Mouse (Mus musculus): ENCODE data around the gene Nlrp3. TPM values are rescaled to one million over a fixed set of nuclear protein-coding genes. Genes with fewer than 3 reads are reported as not detected.

The Nlrp3 gene
- total RNA-seq (2021), result under 1 TPM in 1 of 2 experiments, not detected in 1; 0.10 TPM
- long read RNA-seq, experiment 1, result 0 reads
- long read RNA-seq, experiment 2, result 0 reads

GRCm38 (mm10) chr11:59541324-59541723, at the start of gene Nlrp3:
TSS of gene Nlrp3 (plus strand) at chr11:59541568.
- intact Hi-C loops (cut with DNase I), result no loop called here

GRCm38 (mm10) chr11:59496672-59497310, 44.6 kb upstream of the Nlrp3 start:
- no peak for DNase-seq
- intact Hi-C loops (cut with DNase I), result no loop called here

More at GRCm38 (mm10) chr11:59541324-59541723, at the start of gene Nlrp3:
- DNase-seq, result no peak

- intact Hi-C loops (cut with DNase I), result no loop called here
- no peak for DNase-seq
These were observed 43.6 kb upstream of the Nlrp3 start for GRCm38 (mm10) chr11:59497747-59498146.

GRCm38 (mm10) chr11:59501978-59502700, 39.2 kb upstream of the Nlrp3 start:
- no peak for DNase-seq
- intact Hi-C loops (cut with DNase I), result no loop called here

GRCm38 (mm10) chr11:59505351-59505838, 36.0 kb upstream of the Nlrp3 start:
- intact Hi-C loops (cut with DNase I), result no loop called here
- DNase-seq, result peak in 1 of 2 experiments; percentile 33

GRCm38 (mm10) chr11:59505839-59506712, 35.3 kb upstream of the Nlrp3 start:
- DNase-seq, result peak; percentile 83 to 91

GRCm38 (mm10) chr11:59506713-59507074, 34.7 kb upstream of the Nlrp3 start:
- intact Hi-C loops (cut with DNase I), result no loop called here
- no peak for DNase-seq

More at GRCm38 (mm10) chr11:59505839-59506712, 35.3 kb upstream of the Nlrp3 start:
- intact Hi-C loops (cut with DNase I), result no loop called here

GRCm38 (mm10) chr11:59511558-59511957, 29.8 kb upstream of the Nlrp3 start:
- DNase-seq, result no peak
- intact Hi-C loops (cut with DNase I), result no loop called here

- intact Hi-C loops (cut with DNase I), result no loop called here
- no peak for DNase-seq
These were observed 28.6 kb upstream of the Nlrp3 start for GRCm38 (mm10) chr11:59512733-59513132.

- intact Hi-C loops (cut with DNase I), result no loop called here
- no peak for DNase-seq
These were observed 27.8 kb upstream of the Nlrp3 start for GRCm38 (mm10) chr11:59513556-59513955.

GRCm38 (mm10) chr11:59514381-59514780, 27.0 kb upstream of the Nlrp3 start:
- intact Hi-C loops (cut with DNase I), result no loop called here
- no peak for DNase-seq

GRCm38 (mm10) chr11:59514789-59515188, 26.6 kb upstream of the Nlrp3 start:
- intact Hi-C loops (cut with DNase I), result no loop called here
- DNase-seq, result no peak

GRCm38 (mm10) chr11:59517441-59517840, 23.9 kb upstream of the Nlrp3 start:
- intact Hi-C loops (cut with DNase I), result no loop called here

GRCm38 (mm10) chr11:59518226-59518625, 23.1 kb upstream of the Nlrp3 start:
- DNase-seq, result no peak
- intact Hi-C loops (cut with DNase I), result no loop called here

More at GRCm38 (mm10) chr11:59517441-59517840, 23.9 kb upstream of the Nlrp3 start:
- no peak for DNase-seq

GRCm38 (mm10) chr11:59519741-59520495, 21.4 kb upstream of the Nlrp3 start:
- intact Hi-C loops (cut with DNase I), result loop anchor here (10.0 kb wide), 1 partner anchor 225 kb away; no protein-coding TSS in a partner anchor
- no peak for DNase-seq

- intact Hi-C loops (cut with DNase I), result loop anchor here (2.0 to 10.0 kb wide), 2 partner anchors 47 to 221 kb away; no protein-coding TSS in a partner anchor
- DNase-seq, result no peak
These were observed 17.2 kb upstream of the Nlrp3 start for GRCm38 (mm10) chr11:59524150-59524549.

- intact Hi-C loops (cut with DNase I), result loop anchor here (2.0 to 10.0 kb wide), 2 partner anchors 46 to 220 kb away; no protein-coding TSS in a partner anchor
- DNase-seq, result peak in 1 of 2 experiments; percentile 59
These were observed 16.1 kb upstream of the Nlrp3 start for GRCm38 (mm10) chr11:59525237-59525636.

GRCm38 (mm10) chr11:59526472-59527080, 14.8 kb upstream of the Nlrp3 start, which contains the start of gene Zkscan17:
TSS of gene Zkscan17 (minus strand) at chr11:59526751.
- intact Hi-C loops (cut with DNase I), result loop anchor here (10.0 kb wide), 1 partner anchor 218 kb away; no protein-coding TSS in a partner anchor
- DNase-seq, result no peak

GRCm38 (mm10) chr11:59530221-59530620, 11.1 kb upstream of the Nlrp3 start:
- intact Hi-C loops (cut with DNase I), result no loop called here

More at GRCm38 (mm10) chr11:59530221-59530620, 11.1 kb upstream of the Nlrp3 start:
- DNase-seq, result no peak

Measured in gastrocnemius, postnatal 36 days (tissue).